Mouse (Mus musculus) fibroblast of lung, adult 2 months (primary cell): ENCODE measurements around the gene Olfr920.

Source experiments
- DNase-seq: peaks from one replicate; pipeline ENCODE4 v3.0.0-alpha.2; 2011; ENCODE audit warnings: low read depth

Olfr920 gene

GRCm38 (mm10) chr9:38751999-38752398, at the start of gene Olfr920:
TSS of gene Olfr920 (plus strand) at chr9:38752299.
- DNase-seq, result no peak

GRCm38 (mm10) chr9:38718102-38718501, 34.0 kb upstream of the Olfr920 start, which contains the start of gene Vwa5a:
TSS of gene Vwa5a (plus strand) at chr9:38718268.
- peak; percentile 56 for DNase-seq

- peak; percentile 31 for DNase-seq
Measured at GRCm38 (mm10) chr9:38718927-38719441, 33.1 kb upstream of the Olfr920 start.

GRCm38 (mm10) chr9:38724044-38724443, 28.1 kb upstream of the Olfr920 start:
- no peak for DNase-seq

GRCm38 (mm10) chr9:38728218-38728617, 23.9 kb upstream of the Olfr920 start:
- no peak for DNase-seq

- DNase-seq, result no peak
Measured at GRCm38 (mm10) chr9:38741408-38741807, 10.7 kb upstream of the Olfr920 start.

- no peak for DNase-seq
Measured at GRCm38 (mm10) chr9:38744619-38745315, 7.3 kb upstream of the Olfr920 start.

GRCm38 (mm10) chr9:38772768-38773167, 20.7 kb downstream of the Olfr920 start, which contains the start of gene Olfr921:
TSS of gene Olfr921 (plus strand) at chr9:38773068.
- DNase-seq, result no peak

GRCm38 (mm10) chr9:38792689-38793088, 40.6 kb downstream of the Olfr920 start:
- DNase-seq, result no peak

GRCm38 (mm10) chr9:38805696-38806095, 53.6 kb downstream of the Olfr920 start:
- no peak for DNase-seq
